Mouse (Mus musculus): ENCODE measurements around the gene Gart. TPM values are rescaled to one million over a fixed set of nuclear protein-coding genes. Genes with fewer than 3 reads are reported as not detected.
A peak's percentile ranks its signal among the peaks of the same experiment; 100 is the strongest.

Gene Gart
- polyA plus RNA-seq (2011; ENCODE audit: insufficient read depth, insufficient read length, low read depth, missing spikeins) = 283 and 292 TPM in 2 replicates

DNA sequence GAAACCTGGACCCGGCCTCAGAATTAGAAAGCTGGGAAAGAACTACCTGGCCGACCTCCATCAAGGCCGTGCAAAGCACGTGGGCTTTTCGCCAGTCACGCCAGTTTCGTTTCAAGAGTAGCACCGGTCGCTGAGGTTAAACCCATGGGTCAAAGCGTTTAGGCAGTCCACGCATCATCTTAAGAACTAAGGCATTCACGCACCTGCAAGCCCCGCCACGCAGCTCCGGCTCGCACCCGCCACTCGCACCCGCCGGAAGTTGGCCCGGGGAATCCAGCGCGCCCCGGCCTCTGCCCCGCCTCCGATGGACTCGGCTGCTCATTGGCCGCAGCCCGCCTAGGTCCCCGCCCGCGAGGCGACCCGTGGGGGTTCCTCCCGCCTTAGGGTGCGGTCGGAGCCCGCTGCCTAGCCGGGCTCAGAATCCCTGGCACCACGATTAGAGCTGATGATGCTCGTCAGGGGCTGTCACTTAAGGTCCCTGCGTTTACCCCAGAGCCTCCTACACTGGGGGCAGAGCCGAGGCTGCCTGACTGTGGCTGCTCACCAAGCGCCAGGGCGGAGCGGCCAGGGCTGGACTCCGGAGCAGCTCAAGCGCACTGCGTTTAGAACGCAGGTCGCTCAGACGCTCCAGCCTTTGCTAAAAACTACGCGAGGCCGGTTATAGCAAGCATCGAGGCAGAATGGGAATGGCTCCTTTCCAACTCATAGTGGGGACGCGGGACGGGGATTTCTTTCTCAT, at the start of gene Gart:
Gene Gart (minus strand): TSS at position 272 of the 739 bp plus-strand sequence.
- no peaks in the 10 kb centered on the region for H3K9me3 ChIP-seq (replicated peaks; ENCODE audit: control insufficient read depth, insufficient read depth, low read length, poor library complexity, severe bottlenecking)
- H3K9ac ChIP-seq (ENCODE audit: low read depth, poor library complexity, severe bottlenecking) = peak within 1 kb of the TSS; percentile 98
- TF ChIP-seq POLR2A (IDR thresholded peaks at IDR 0.05; ENCODE audit: insufficient read depth, low read length) (peak; percentile 88), EP300 (IDR thresholded peaks at IDR 0.05; ENCODE audit: insufficient read depth, low read depth, low read length) (0 out of 2 replicates have a peak, but pooled peaks have one; percentile 4), CTCF (IDR thresholded peaks at IDR 0.05; ENCODE audit: low read depth, low read length) (no peak)
- H3K4me3 ChIP-seq (ENCODE audit: low read depth, low read length) = peak within 1 kb of the TSS; percentile 100
- H3K4me1 ChIP-seq (ENCODE audit: control insufficient read depth, insufficient read depth, low read length) = no peaks in the 10 kb centered on the region
- H3K27me3 ChIP-seq (ENCODE audit: control insufficient read depth, insufficient read depth, low read length, poor library complexity, severe bottlenecking) = no peaks in the 10 kb centered on the region
- H3K27ac ChIP-seq (ENCODE audit: insufficient read depth, low read length) = peak within 1 kb of the TSS; percentile 72
- peaks cover 24% of the 10 kb centered on the region for H3K36me3 ChIP-seq (ENCODE audit: control insufficient read depth, insufficient read depth, low read length, poor library complexity, severe bottlenecking)

- Histone ChIP-seq H3K9ac (ENCODE audit: low read depth, poor library complexity, severe bottlenecking) (no peak overlapping the region), H3K27ac (ENCODE audit: insufficient read depth, low read length) (no peak overlapping the region), H3K9me3 (replicated peaks; ENCODE audit: control insufficient read depth, insufficient read depth, low read length, poor library complexity, severe bottlenecking) (no peaks in the 10 kb centered on the region), H3K27me3 (ENCODE audit: control insufficient read depth, insufficient read depth, low read length, poor library complexity, severe bottlenecking) (no peaks in the 10 kb centered on the region), H3K4me3 (ENCODE audit: low read depth, low read length) (no peak overlapping the region), H3K36me3 (ENCODE audit: control insufficient read depth, insufficient read depth, low read length, poor library complexity, severe bottlenecking) (peaks cover 8% of the 10 kb centered on the region), H3K4me1 (ENCODE audit: control insufficient read depth, insufficient read depth, low read length) (no peaks in the 10 kb centered on the region)
- TF ChIP-seq EP300 (IDR thresholded peaks at IDR 0.05; ENCODE audit: insufficient read depth, low read depth, low read length) (no peak), CTCF (IDR thresholded peaks at IDR 0.05; ENCODE audit: low read depth, low read length) (no peak), POLR2A (IDR thresholded peaks at IDR 0.05; ENCODE audit: insufficient read depth, low read length) (no peak)
These were observed 48.5 kb upstream of the Gart start for GRCm38 (mm10) chr16:91695108-91695755.

DNA sequence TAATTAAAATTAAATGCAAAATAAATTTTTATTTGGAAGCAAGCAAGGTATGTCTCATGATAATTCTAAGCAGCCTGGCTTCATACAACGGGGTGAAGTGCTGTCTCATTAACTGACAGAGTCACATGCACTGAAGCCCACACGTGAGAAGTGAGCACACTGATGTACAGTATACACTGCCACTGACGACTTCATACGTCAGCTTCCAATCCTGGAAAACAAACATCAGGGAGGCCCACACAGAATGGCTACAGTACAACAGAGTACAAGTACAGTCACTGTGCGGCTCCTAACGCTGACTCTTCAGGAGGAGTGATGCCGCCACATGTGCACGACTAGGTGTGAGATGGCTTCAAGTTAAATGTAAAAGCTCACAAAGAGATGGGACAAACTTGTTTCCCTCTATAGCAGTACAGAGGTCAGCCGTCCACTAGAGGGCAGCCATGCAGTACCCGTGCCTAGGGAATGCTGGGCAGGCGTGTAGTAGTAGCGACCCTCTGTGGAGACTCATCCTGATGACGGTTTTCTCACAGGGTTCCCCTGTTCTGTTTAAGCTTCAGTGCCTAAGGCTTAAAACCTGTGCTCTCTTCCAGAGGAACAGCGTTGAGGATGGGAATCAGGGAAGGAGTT, 47.8 kb upstream of the Gart start:
- peaks cover 2% of the 10 kb centered on the region for H3K4me1 ChIP-seq (ENCODE audit: control insufficient read depth, insufficient read depth, low read length)
- no peaks in the 10 kb centered on the region for H3K27me3 ChIP-seq (ENCODE audit: control insufficient read depth, insufficient read depth, low read length, poor library complexity, severe bottlenecking)
- H3K9ac ChIP-seq (ENCODE audit: low read depth, poor library complexity, severe bottlenecking) = no peak overlapping the region
- TF ChIP-seq CTCF (IDR thresholded peaks at IDR 0.05; ENCODE audit: low read depth, low read length) = peak; percentile 99
- TF ChIP-seq EP300 (IDR thresholded peaks at IDR 0.05; ENCODE audit: insufficient read depth, low read depth, low read length) = no peak
- H3K36me3 ChIP-seq (ENCODE audit: control insufficient read depth, insufficient read depth, low read length, poor library complexity, severe bottlenecking) = peaks cover 8% of the 10 kb centered on the region
- no peak overlapping the region for H3K4me3 ChIP-seq (ENCODE audit: low read depth, low read length)
- no peaks in the 10 kb centered on the region for H3K9me3 ChIP-seq (replicated peaks; ENCODE audit: control insufficient read depth, insufficient read depth, low read length, poor library complexity, severe bottlenecking)
- H3K27ac ChIP-seq (ENCODE audit: insufficient read depth, low read length) = no peak overlapping the region

DNA sequence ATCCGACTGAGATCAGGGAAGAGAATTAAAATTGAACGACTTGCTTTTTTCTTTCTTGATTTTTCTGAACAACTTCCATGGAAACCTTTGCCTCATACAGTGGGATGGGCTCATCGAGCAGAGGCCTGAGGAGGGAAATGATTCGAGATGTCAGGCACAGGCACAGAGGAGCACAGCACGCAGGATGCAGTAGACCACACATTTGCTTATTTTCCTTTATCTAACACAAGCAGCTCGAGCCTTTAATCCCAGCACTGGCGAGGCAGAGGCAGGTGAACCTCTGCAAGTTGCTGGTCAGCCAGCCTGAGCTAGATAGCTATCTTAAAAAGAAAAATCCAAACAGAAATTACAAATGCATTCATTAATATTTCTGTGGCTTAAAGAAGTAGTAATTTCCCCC, 43.0 kb upstream of the Gart start:
- peaks cover 2% of the 10 kb centered on the region for H3K4me1 ChIP-seq (ENCODE audit: control insufficient read depth, insufficient read depth, low read length)
- H3K9ac ChIP-seq (ENCODE audit: low read depth, poor library complexity, severe bottlenecking) = no peak overlapping the region
- H3K27ac ChIP-seq (ENCODE audit: insufficient read depth, low read length) = no peak overlapping the region
- no peak overlapping the region for H3K4me3 ChIP-seq (ENCODE audit: low read depth, low read length)
- TF ChIP-seq CTCF (IDR thresholded peaks at IDR 0.05; ENCODE audit: low read depth, low read length) (no peak), EP300 (IDR thresholded peaks at IDR 0.05; ENCODE audit: insufficient read depth, low read depth, low read length) (no peak), POLR2A (IDR thresholded peaks at IDR 0.05; ENCODE audit: insufficient read depth, low read length) (no peak)
- H3K36me3 ChIP-seq (ENCODE audit: control insufficient read depth, insufficient read depth, low read length, poor library complexity, severe bottlenecking) = peaks cover 6% of the 10 kb centered on the region; the same call in 1 of the 2 replicates
- H3K9me3 ChIP-seq (replicated peaks; ENCODE audit: control insufficient read depth, insufficient read depth, low read length, poor library complexity, severe bottlenecking) = no peaks in the 10 kb centered on the region
- no peaks in the 10 kb centered on the region for H3K27me3 ChIP-seq (ENCODE audit: control insufficient read depth, insufficient read depth, low read length, poor library complexity, severe bottlenecking)

DNA sequence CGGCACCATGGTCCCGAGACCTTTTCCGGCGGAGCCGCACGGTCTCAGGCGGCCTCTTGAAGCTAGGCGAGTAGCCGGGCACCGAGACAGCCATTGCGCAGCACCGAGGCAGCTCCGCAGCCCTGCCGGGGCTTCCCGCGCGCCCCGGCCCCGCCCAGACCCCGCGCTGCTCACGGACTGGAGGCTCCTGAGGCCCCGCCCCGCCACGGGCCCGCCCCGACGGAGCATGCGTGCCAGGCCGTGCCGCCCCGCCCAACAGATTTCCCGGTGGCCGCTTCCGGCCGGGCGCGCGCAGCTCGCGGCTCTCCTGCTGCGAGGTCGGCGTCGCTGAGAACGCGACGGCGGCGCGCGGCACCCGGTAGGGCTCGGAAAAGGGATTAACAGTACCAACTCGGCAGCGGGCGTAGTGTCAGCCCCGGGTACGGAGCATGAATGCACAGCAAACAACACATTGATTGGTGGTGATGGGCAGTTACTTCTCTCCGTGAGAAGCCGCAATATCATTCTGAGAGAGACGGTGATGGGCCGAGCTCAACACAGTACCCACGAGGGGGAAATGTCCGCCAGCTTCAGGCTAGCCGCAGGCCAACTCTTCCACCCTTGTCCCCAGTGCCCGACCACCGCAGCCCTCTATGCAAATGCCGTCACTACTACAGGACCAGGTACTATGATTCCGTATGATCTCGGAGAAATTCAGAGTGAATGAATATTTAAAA, 42.0 kb upstream of the Gart start, which contains the start of gene Donson:
Gene Donson (minus strand): TSS at position 152 of the 716 bp plus-strand sequence.
- H3K36me3 ChIP-seq (ENCODE audit: control insufficient read depth, insufficient read depth, low read length, poor library complexity, severe bottlenecking) = peaks cover 6% of the 10 kb centered on the region; the same call in 1 of the 2 replicates
- peak within 1 kb of the TSS; percentile 79 for H3K4me3 ChIP-seq (ENCODE audit: low read depth, low read length)
- peaks cover 2% of the 10 kb centered on the region for H3K4me1 ChIP-seq (ENCODE audit: control insufficient read depth, insufficient read depth, low read length)
- H3K9me3 ChIP-seq (replicated peaks; ENCODE audit: control insufficient read depth, insufficient read depth, low read length, poor library complexity, severe bottlenecking) = no peaks in the 10 kb centered on the region
- no peaks in the 10 kb centered on the region for H3K27me3 ChIP-seq (ENCODE audit: control insufficient read depth, insufficient read depth, low read length, poor library complexity, severe bottlenecking)
- TF ChIP-seq POLR2A (IDR thresholded peaks at IDR 0.05; ENCODE audit: insufficient read depth, low read length) (peak; percentile 80), CTCF (IDR thresholded peaks at IDR 0.05; ENCODE audit: low read depth, low read length) (no peak)
- H3K27ac ChIP-seq (ENCODE audit: insufficient read depth, low read length) = peak within 1 kb of the TSS; percentile 27
- H3K9ac ChIP-seq (ENCODE audit: low read depth, poor library complexity, severe bottlenecking) = peak within 1 kb of the TSS; percentile 85
